Mouse (Mus musculus) spleen, adult 2 months (tissue): Measurements from ENCODE around the gene Pdcd11. TPM values are rescaled to one million over a fixed set of nuclear protein-coding genes. Genes with fewer than 3 reads are reported as not detected.
A peak's percentile ranks its signal among the peaks of the same experiment; 100 is the strongest.

Source experiments
- DNase-seq, 2 experiments: peaks; one replicate each; pipeline versions ENCODE4 v3.0.0 to v3.0.0-alpha.2; 2012 to 2021; ENCODE audit warnings: low spot score in 2 of 2, low read depth in 1 of 2
- H3K27ac ChIP-seq: fragments of 200-500 bp; 2 replicates; pipeline ENCODE4 v1.5.1; 2012; ENCODE audit warnings: low read length, inconsistent platforms; ENCODE audit not compliant: insufficient read depth
- H3K27me3 ChIP-seq: fragments of 200-500 bp; 2 replicates; pipeline ENCODE4 v1.6.1; 2012; ENCODE audit warnings: mild to moderate bottlenecking, moderate library complexity, low read length, inconsistent platforms; ENCODE audit not compliant: control insufficient read depth, insufficient read depth
- H3K36me3 ChIP-seq: fragments of 200-500 bp; 2 replicates; pipeline ENCODE4 v1.6.1; 2012; ENCODE audit warnings: mild to moderate bottlenecking, low read length, inconsistent platforms; ENCODE audit not compliant: control insufficient read depth, insufficient read depth
- H3K4me1 ChIP-seq: fragments of 200-500 bp; 2 replicates; pipeline ENCODE4 v1.6.1; 2011; ENCODE audit warnings: inconsistent platforms; ENCODE audit not compliant: control insufficient read depth, insufficient read depth, insufficient read length
- H3K4me3 ChIP-seq: fragments of 200-500 bp; 2 replicates; pipeline ENCODE4 v1.5.1; 2011; ENCODE audit warnings: mild to moderate bottlenecking, inconsistent platforms; ENCODE audit not compliant: insufficient read depth, insufficient read length; ENCODE audit errors: extremely low read depth
- CTCF ChIP-seq: fragments of 200-500 bp; IDR thresholded peaks from 2 replicates; pipeline ENCODE4 v1.5.1; 2011; ENCODE audit warnings: mild to moderate bottlenecking, inconsistent platforms; ENCODE audit not compliant: insufficient read depth, insufficient read length, insufficient replicate concordance; ENCODE audit errors: extremely low read depth
- POLR2A ChIP-seq: fragments of 200-500 bp; IDR thresholded peaks from 2 replicates; pipeline ENCODE4 v1.6.1; 2011; ENCODE audit warnings: low read depth, low read length, inconsistent platforms
- WGBS: fragments of 180-500 bp; shearing (Covaris S2); methylation state at CpG from one replicate; pipeline ENCODE4 v1.1.7; 2018; 5-methylcytosine and 5-hydroxymethylcytosine counted together
- polyA plus RNA-seq: library from polyadenylated mRNA; depleted of rRNA; stranded (reverse); fragments of >200 nt; gene quantifications from 2 replicates; pipeline ENCODE4 v1.2.3, GENCODE M21; 2012

The Pdcd11 gene
- polyA plus RNA-seq, 1 experiment, result 9.6 TPM

GRCm38 (mm10) chr19:47067924-47068611, 22.5 kb upstream of the Pdcd11 start:
- Histone ChIP-seq H3K4me3 (peak overlapping the region; percentile 98), H3K27me3 (no peaks in the 10 kb centered on the region), H3K27ac (peak overlapping the region; percentile 94), H3K4me1 (peaks cover 3% of the 10 kb centered on the region), H3K36me3 (peaks cover 8% of the 10 kb centered on the region)
- TF ChIP-seq CTCF (no peak), POLR2A (peak; percentile 15)
- WGBS, result under 1% methylated on average over 67 of the region's 72 CpGs
- peak; percentile 61 to 82 for DNase-seq

GRCm38 (mm10) chr19:47088226-47088625, 2.3 kb upstream of the Pdcd11 start:
- H3K4me3 ChIP-seq, result no peak overlapping the region
- peaks cover 2% of the 10 kb centered on the region; the same call in 1 of the 2 replicates for H3K4me1 ChIP-seq
- WGBS, result 88% methylated on average over 3 of the region's 3 CpGs
- no peak overlapping the region for H3K27ac ChIP-seq
- H3K36me3 ChIP-seq, result peaks cover 11% of the 10 kb centered on the region; the same call in 1 of the 2 replicates
- no peak for DNase-seq
- no peaks in the 10 kb centered on the region for H3K27me3 ChIP-seq
- TF ChIP-seq POLR2A (no peak), CTCF (no peak)

DNA sequence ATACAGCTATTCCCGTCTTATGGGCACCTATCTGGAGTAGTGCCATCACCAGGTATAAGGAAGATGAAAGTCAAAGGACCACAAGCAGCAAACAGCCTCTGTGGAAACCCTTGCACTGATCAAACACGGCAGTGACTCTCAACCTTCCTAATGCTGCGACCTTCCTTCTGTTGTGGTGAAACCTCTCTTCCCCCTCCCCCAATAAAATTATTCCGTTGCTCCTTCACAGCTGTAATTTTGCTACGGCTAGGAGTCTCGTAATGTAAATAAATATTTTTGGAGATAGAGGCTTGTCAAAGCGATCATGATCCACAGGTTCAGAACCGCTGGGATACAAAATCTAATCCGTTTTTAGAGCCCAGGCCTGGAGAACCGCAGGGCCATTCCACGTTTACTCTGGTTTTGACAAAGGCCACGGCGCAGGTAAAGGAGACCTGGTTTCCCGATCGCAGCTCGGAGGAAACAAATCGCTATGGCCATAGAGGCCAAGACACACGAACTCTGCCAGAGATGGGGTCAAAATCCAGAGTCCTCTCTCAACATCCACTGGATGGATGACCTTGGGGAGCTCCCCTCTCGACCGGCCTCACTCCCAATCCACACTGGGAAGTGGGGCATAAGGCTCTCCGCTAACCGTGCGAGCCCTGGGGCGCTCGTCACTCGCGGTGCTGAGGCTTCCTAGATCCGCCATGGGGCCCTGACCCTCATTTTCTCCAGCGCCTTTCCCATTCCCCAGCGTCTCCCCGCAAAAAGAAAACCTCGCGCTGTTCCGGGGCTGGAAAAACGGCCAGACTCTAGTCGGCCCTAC, 646 bp upstream of the Pdcd11 start:
- Histone ChIP-seq H3K4me1 (peaks cover 2% of the 10 kb centered on the region; the same call in 1 of the 2 replicates), H3K36me3 (peaks cover 6% of the 10 kb centered on the region), H3K27me3 (no peaks in the 10 kb centered on the region), H3K27ac (peak overlapping the region; percentile 55), H3K4me3 (peak overlapping the region; percentile 77)
- no peak for TF ChIP-seq POLR2A
- WGBS, result 1% methylated on average over 36 of the region's 36 CpGs
- DNase-seq, result peak in 1 of 2 experiments; percentile 5

- TF ChIP-seq POLR2A, result no peak
- no peak for TF ChIP-seq CTCF
- no peak overlapping the region for H3K4me3 ChIP-seq
- no peaks in the 10 kb centered on the region for H3K27me3 ChIP-seq
- H3K27ac ChIP-seq, result no peak overlapping the region
- no peaks in the 10 kb centered on the region for H3K4me1 ChIP-seq
- no peak for DNase-seq
- WGBS, result 86% methylated on average over 5 of the region's 5 CpGs
- H3K36me3 ChIP-seq, result peaks cover 55% of the 10 kb centered on the region
Observed at GRCm38 (mm10) chr19:47101080-47101479, 10.5 kb downstream of the Pdcd11 start.

GRCm38 (mm10) chr19:47104641-47105271, 14.2 kb downstream of the Pdcd11 start:
- H3K27ac ChIP-seq, result no peak overlapping the region
- 94% methylated on average over 9 of the region's 9 CpGs for WGBS
- H3K36me3 ChIP-seq, result peaks cover 66% of the 10 kb centered on the region

GRCm38 (mm10) chr19:47118634-47119033, 28.1 kb downstream of the Pdcd11 start:
- Histone ChIP-seq H3K27me3 (no peaks in the 10 kb centered on the region), H3K27ac (no peak overlapping the region), H3K36me3 (peaks cover 19% of the 10 kb centered on the region; the same call in 1 of the 2 replicates), H3K4me1 (no peaks in the 10 kb centered on the region), H3K4me3 (no peak overlapping the region)
- 78% methylated on average over 2 of the region's 2 CpGs for WGBS
- DNase-seq, result no peak
- TF ChIP-seq CTCF (no peak), POLR2A (no peak)

More at GRCm38 (mm10) chr19:47104641-47105271, 14.2 kb downstream of the Pdcd11 start:
- DNase-seq, result no peak
- TF ChIP-seq POLR2A (no peak), CTCF (no peak)
- Histone ChIP-seq H3K27me3 (no peaks in the 10 kb centered on the region), H3K4me1 (no peaks in the 10 kb centered on the region), H3K4me3 (no peak overlapping the region)
